Mouse (Mus musculus): ENCODE results near the gene Tuba3a.

Tuba3a gene

GRCm38 (mm10) chr6:125266091-125266490 lies 19.8 kb downstream of the Tuba3a start:
- no peak for DNase-seq (ENCODE audit: low spot score)

GRCm38 (mm10) chr6:125265239-125265638 lies 20.6 kb downstream of the Tuba3a start:
- no peak for DNase-seq (ENCODE audit: low spot score)

GRCm38 (mm10) chr6:125264219-125264618 lies 21.6 kb downstream of the Tuba3a start:
- DNase-seq (ENCODE audit: low spot score), result no peak

GRCm38 (mm10) chr6:125260006-125260555 lies 25.8 kb downstream of the Tuba3a start:
- no peak for DNase-seq (ENCODE audit: low spot score)

- DNase-seq (ENCODE audit: low spot score), result no peak
Measured at GRCm38 (mm10) chr6:125256222-125256966, 29.4 kb downstream of the Tuba3a start.

GRCm38 (mm10) chr6:125255516-125256044 lies 30.3 kb downstream of the Tuba3a start:
- DNase-seq (ENCODE audit: low spot score), result no peak

- no peak for DNase-seq (ENCODE audit: low spot score)
Measured at GRCm38 (mm10) chr6:125253863-125254715, 31.8 kb downstream of the Tuba3a start.

- DNase-seq (ENCODE audit: low spot score), result no peak
Measured at GRCm38 (mm10) chr6:125252711-125253110, 33.1 kb downstream of the Tuba3a start.

GRCm38 (mm10) chr6:125252285-125252684 lies 33.6 kb downstream of the Tuba3a start:
- no peak for DNase-seq (ENCODE audit: low spot score)

GRCm38 (mm10) chr6:125244551-125244950 lies 41.3 kb downstream of the Tuba3a start:
- DNase-seq (ENCODE audit: low spot score), result no peak

- DNase-seq (ENCODE audit: low spot score), result no peak
Measured at GRCm38 (mm10) chr6:125241566-125241965, 44.3 kb downstream of the Tuba3a start.

- DNase-seq (ENCODE audit: low spot score), result no peak
Measured at GRCm38 (mm10) chr6:125240617-125241016, 45.2 kb downstream of the Tuba3a start.

GRCm38 (mm10) chr6:125239547-125239946 lies 46.3 kb downstream of the Tuba3a start:
- no peak for DNase-seq (ENCODE audit: low spot score)

GRCm38 (mm10) chr6:125238396-125238795 lies 47.4 kb downstream of the Tuba3a start:
- DNase-seq (ENCODE audit: low spot score), result no peak

GRCm38 (mm10) chr6:125237421-125237820 lies 48.4 kb downstream of the Tuba3a start:
- no peak for DNase-seq (ENCODE audit: low spot score)

- no peak for DNase-seq (ENCODE audit: low spot score)
Measured at GRCm38 (mm10) chr6:125236782-125237181, 49.1 kb downstream of the Tuba3a start, which contains the start of gene Cd27. Gene Cd27, minus strand, starts transcription at chr6:125237010.

- no peak for DNase-seq (ENCODE audit: low spot score)
Measured at GRCm38 (mm10) chr6:125236341-125236740, 49.5 kb downstream of the Tuba3a start.

GRCm38 (mm10) chr6:125234520-125234828 lies 51.4 kb downstream of the Tuba3a start:
- no peak for DNase-seq (ENCODE audit: low spot score)

- DNase-seq (ENCODE audit: low spot score), result no peak
Measured at GRCm38 (mm10) chr6:125233816-125234519, 51.9 kb downstream of the Tuba3a start.

GRCm38 (mm10) chr6:125232516-125232915 lies 53.3 kb downstream of the Tuba3a start:
- no peak for DNase-seq (ENCODE audit: low spot score)

- no peak for DNase-seq (ENCODE audit: low spot score)
Measured at GRCm38 (mm10) chr6:125232045-125232437, 53.8 kb downstream of the Tuba3a start.
